8 mouse cellular contexts compared by ENCODE assay signal in the genomic region with DNA sequence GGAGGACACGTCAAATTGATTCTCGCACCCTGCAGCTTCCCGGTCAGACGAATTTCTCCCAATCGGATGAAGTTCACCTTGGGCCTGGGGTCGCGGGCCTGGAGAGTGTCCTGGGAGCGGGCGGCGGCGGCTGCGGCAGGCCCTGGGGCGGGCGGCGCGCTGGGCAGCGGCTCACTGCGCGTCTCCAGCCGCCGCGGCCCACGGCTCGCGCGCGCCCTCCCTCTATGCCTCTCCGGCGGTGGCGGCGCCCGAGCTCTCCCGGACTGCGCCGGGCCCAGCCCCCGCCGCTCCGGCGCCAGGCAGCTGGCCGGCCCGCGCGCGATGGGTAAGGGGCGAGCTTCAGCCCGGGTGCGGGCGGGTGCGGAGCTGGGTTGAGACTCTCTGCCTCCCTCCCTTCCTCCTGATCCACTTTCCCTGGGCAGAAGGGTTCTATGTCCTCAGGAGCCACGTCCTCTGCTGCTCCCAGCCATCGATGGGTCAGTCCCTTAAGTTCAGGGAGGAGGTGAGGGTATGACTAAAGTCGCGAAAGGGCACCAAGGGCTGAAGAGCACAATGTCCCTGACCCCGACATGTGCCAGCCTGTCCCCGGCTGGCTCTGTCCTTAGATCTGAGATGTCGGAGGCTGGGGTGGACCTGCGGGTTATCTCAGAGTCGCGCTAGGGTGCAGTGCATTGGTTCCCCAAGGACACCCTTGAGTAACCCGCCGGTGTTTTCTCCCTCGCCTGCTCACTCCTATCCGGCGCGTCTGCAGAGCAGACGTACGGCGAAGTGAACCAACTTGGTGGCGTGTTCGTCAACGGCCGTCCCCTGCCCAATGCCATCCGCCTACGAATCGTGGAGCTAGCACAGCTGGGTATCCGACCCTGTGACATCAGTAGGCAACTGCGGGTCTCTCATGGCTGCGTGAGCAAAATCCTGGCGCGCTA. TPM values are rescaled to one million over a fixed set of nuclear protein-coding genes. Genes with fewer than 3 reads are reported as not detected.
DNase-seq lines count a peak whose midpoint lies in the region; ATAC-seq and TF ChIP-seq lines count a peak whose summit lies in the region.

No protein-coding gene starts in this region.

- peak; percentile 62 for ATAC-seq in lung, embryonic 16.5 days (ENCODE audit: low read depth)
- no peak for ATAC-seq in limb, embryonic 11.5 days (ENCODE audit: insufficient number of reproducible peaks, low FRiP score, low TSS enrichment, low read depth)
- peak; percentile 15; the same call in 1 of the 2 replicates for ATAC-seq in stomach, embryonic 16.5 days (ENCODE audit: insufficient read depth, low FRiP score)

- WGBS in lung, embryonic 16.5 days, result under 1% methylated on average over 58 of the region's 80 CpGs
- WGBS in lung, adult 2 months, result under 1% methylated on average over 80 of the region's 80 CpGs
- under 1% methylated on average over 77 of the region's 80 CpGs for WGBS in limb, embryonic 11.5 days
- under 1% methylated on average over 78 of the region's 80 CpGs for WGBS in stomach, embryonic 16.5 days

- no peak overlapping the region for H3K9ac ChIP-seq in lung, embryonic 16.5 days (ENCODE audit: low read length)
- no peak overlapping the region for H3K9ac ChIP-seq in limb, embryonic 11.5 days (ENCODE audit: low read length)
- no peak overlapping the region for H3K9ac ChIP-seq in stomach, embryonic 16.5 days (ENCODE audit: low read length)

- peaks cover 92% of the 10 kb centered on the region for H3K27me3 ChIP-seq in lung, embryonic 16.5 days (ENCODE audit: control insufficient read depth, insufficient read depth, low read depth, low read length)
- H3K27me3 ChIP-seq in limb, embryonic 11.5 days (ENCODE audit: control insufficient read depth, insufficient read depth, low read length), result peaks cover 91% of the 10 kb centered on the region
- H3K27me3 ChIP-seq in stomach, embryonic 16.5 days (ENCODE audit: control insufficient read depth, insufficient read depth, low read length), result peaks cover 88% of the 10 kb centered on the region

- H3K27ac ChIP-seq in lung, embryonic 16.5 days (ENCODE audit: low read length), result no peak overlapping the region
- H3K27ac ChIP-seq in limb, embryonic 11.5 days (replicated peaks; ENCODE audit: low read depth, low read length), result no peak overlapping the region
- no peak overlapping the region for H3K27ac ChIP-seq in stomach, embryonic 16.5 days (ENCODE audit: low read length)

- TF ChIP-seq POLR2A in lung, adult 2 months (IDR thresholded peaks at IDR 0.05; ENCODE audit: borderline replicate concordance, extremely low read depth, low read depth, low read length), result no peak

- no peaks in the 10 kb centered on the region for H3K36me3 ChIP-seq in lung, embryonic 16.5 days (ENCODE audit: control insufficient read depth, insufficient read depth, low read length)
- H3K36me3 ChIP-seq in limb, embryonic 11.5 days (ENCODE audit: control insufficient read depth, insufficient read depth, low read length), result no peaks in the 10 kb centered on the region
- no peaks in the 10 kb centered on the region for H3K36me3 ChIP-seq in stomach, embryonic 16.5 days (ENCODE audit: control insufficient read depth, insufficient read depth, low read length)

- TF ChIP-seq CTCF in lung, adult 2 months (IDR thresholded peaks at IDR 0.05; ENCODE audit: insufficient read depth, low read length), result no peak

- H3K4me2 ChIP-seq in lung, embryonic 16.5 days (ENCODE audit: low read depth, low read length), result peak overlapping the region; percentile 50
- peak overlapping the region; percentile 39 for H3K4me2 ChIP-seq in limb, embryonic 11.5 days (ENCODE audit: low read depth, severe bottlenecking)
- H3K4me2 ChIP-seq in stomach, embryonic 16.5 days (ENCODE audit: low read depth, low read length), result peak overlapping the region; percentile 42

- peak overlapping the region; percentile 37 for H3K4me3 ChIP-seq in lung, embryonic 16.5 days (ENCODE audit: low read length)
- H3K4me3 ChIP-seq in lung, adult 2 months (replicated peaks; ENCODE audit: extremely low read depth, low read depth, low read length), result no peak overlapping the region
- H3K4me3 ChIP-seq in limb, embryonic 11.5 days (ENCODE audit: low read depth, low read length), result peak overlapping the region; percentile 23
- H3K4me3 ChIP-seq in stomach, embryonic 16.5 days (replicated peaks; ENCODE audit: low read length), result peak overlapping the region; percentile 32

- peak; percentile 17 for DNase-seq in adrenal gland, adult 2 months
- no peak for DNase-seq in adrenal gland, adult 8-10 months
- DNase-seq in lung, adult 2 months, result no peak
- DNase-seq in limb, embryonic 11.5 days (ENCODE audit: low spot score), result peak; percentile 61
- no peak for DNase-seq in spleen, postnatal 14 days (ENCODE audit: low spot score in 2 of 2)
- no peak for DNase-seq in urinary bladder, postnatal 14 days (ENCODE audit: low spot score)

- H3K4me1 ChIP-seq in lung, embryonic 16.5 days (replicated peaks; ENCODE audit: control insufficient read depth, insufficient read depth, low read length), result no peaks in the 10 kb centered on the region; the same call in 1 of the 2 replicates
- H3K4me1 ChIP-seq in lung, adult 2 months (ENCODE audit: control insufficient read depth, insufficient read depth, low read length), result peaks cover 2% of the 10 kb centered on the region; the same call in 1 of the 2 replicates
- peaks cover 5% of the 10 kb centered on the region; the same call in 1 of the 2 replicates for H3K4me1 ChIP-seq in limb, embryonic 11.5 days (ENCODE audit: control insufficient read depth, insufficient read depth, low read length)
- H3K4me1 ChIP-seq in stomach, embryonic 16.5 days (ENCODE audit: control insufficient read depth, insufficient read depth, low read length), result 0 out of 2 replicates have a peak, but pooled peaks cover 7% of the 10 kb centered on the region

- no peaks in the 10 kb centered on the region for H3K9me3 ChIP-seq in lung, embryonic 16.5 days (ENCODE audit: control insufficient read depth, low read length)
- H3K9me3 ChIP-seq in limb, embryonic 11.5 days (ENCODE audit: control insufficient read depth, low read length), result no peaks in the 10 kb centered on the region
- no peaks in the 10 kb centered on the region for H3K9me3 ChIP-seq in stomach, embryonic 16.5 days (replicated peaks; ENCODE audit: control insufficient read depth, low read length)

RNA-seq across cellular contexts. Expression of gene Pax1, which starts 3.5 kb away (rescaled TPM):
- total RNA-seq in adrenal gland, adult 2 months (2021), result not detected
- polyA plus RNA-seq in adrenal gland, adult 2 months (2012; rRNA removed), result not detected in 2 replicates
- not detected for total RNA-seq in adrenal gland, adult 8-10 months (2022)
- 0.38 and 0.70 TPM in 2 replicates for polyA plus RNA-seq in lung, embryonic 16.5 days (2015; fragmentation: Nextera tagmentation; extraction: Ambion mirVana)
- polyA plus RNA-seq in lung, adult 2 months (2012; rRNA removed), result 0.06 and 0.09 TPM in 2 replicates
- 7.4 and 7.6 TPM in 2 replicates for polyA plus RNA-seq in limb, embryonic 11.5 days (2014; fragmentation: Nextera tagmentation; extraction: Ambion mirVana)
- polyA plus RNA-seq in stomach, embryonic 16.5 days (2015; fragmentation: Nextera tagmentation; extraction: Ambion mirVana), result not detected in 2 replicates

Comparison
In these comparisons a context has a peak if more than half of its experiments do, and no peak if none do; other contexts are left out.
1. DNase-seq: peak in adrenal gland, adult 2 months (single experiment) and limb, embryonic 11.5 days (single experiment); none in adrenal gland, adult 8-10 months (single experiment), lung, adult 2 months (single experiment), spleen, postnatal 14 days (0 of 2) and urinary bladder, postnatal 14 days (single experiment).
2. Peak in every context shown above with its lines, with median percentiles within 50 percentile points of each other: H3K4me2 ChIP-seq.